Mouse (Mus musculus) retina, adult 2 months (tissue): ENCODE measurements around the gene Rtp4.

Experiments
- DNase-seq: peaks from one replicate; pipeline ENCODE4 v3.0.0-alpha.2; 2012; ENCODE audit warnings: low read depth, low spot score

The Rtp4 gene

DNA sequence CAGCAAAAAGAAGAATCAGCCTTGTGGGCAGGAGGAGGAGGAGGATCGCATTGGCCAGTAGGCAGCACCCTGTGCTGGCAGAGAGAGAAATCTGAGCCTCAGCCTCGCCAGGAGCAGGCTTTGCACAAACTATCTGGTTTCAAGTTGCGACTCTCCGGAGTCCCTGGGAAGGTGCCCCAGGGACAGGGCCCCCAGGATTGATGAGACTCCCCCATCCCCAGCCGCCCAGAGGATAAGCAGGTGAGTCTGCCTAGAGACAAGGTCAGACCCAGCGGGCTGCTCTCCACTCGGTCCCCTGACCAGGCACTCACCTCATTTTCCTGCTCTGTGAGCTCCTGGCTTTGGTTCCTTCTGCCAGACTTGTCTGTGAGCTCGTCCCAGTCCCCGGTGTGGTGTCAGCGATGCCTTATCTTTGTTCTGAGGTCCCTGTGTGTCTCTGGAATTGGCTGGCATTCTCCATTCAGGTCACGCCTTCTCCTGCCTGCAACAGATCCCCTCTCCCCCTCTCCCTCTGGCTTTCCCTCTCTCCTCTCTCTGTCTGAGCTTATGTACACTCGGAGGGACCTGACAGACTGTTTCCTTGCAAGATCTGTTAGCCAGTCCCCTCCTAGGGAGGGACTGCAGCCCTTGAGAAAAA lies at the start of gene Rtp4, which contains the start of gene Masp1:
Rtp4 (plus strand) TSS at position 57 of the 637 bp plus-strand sequence.
Masp1 (minus strand) TSS at position 581 of the 637 bp plus-strand sequence.
- DNase-seq, result no peak

DNA sequence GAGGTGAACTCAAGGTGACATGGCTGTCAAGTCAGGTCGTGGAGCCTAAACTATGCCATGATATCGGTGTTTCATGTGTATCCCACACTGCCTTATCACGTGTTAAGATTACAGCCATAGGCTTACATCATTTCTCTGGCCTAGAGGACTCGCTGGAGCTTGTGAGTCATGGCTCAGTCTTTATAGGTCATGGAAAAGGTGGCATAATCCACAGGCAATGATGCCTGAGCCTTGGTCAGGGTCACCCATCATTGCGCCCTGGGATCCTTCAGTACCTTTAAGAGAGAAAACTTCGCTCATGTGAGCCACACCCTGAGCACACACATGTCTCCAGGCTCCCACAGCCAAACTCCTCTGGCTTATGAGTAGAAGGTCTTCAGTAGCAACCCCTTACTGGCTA lies 48.5 kb upstream of the Rtp4 start:
- no peak for DNase-seq

- no peak for DNase-seq
Observed at GRCm38 (mm10) chr16:23472046-23472445, 48.0 kb upstream of the Rtp4 start.

DNA sequence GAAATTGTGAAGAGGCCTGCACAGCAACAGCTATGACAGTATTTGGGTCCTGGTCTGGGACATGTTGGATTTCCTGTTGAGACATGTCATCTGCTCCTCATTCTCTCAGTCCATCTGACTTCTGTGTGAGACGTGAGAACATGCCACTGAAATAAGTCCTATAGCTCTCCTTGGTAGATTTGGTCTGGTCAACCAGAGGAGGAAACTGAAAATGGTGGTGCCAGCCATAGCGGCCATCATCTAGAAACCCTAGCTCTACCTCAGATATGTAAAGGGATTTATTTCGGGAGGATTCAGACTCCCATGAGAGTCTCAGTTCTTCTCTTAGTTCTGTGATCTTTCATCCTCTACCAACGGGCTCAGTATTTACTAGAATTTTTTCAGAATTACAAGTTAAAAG lies 44.4 kb upstream of the Rtp4 start:
- no peak for DNase-seq

DNA sequence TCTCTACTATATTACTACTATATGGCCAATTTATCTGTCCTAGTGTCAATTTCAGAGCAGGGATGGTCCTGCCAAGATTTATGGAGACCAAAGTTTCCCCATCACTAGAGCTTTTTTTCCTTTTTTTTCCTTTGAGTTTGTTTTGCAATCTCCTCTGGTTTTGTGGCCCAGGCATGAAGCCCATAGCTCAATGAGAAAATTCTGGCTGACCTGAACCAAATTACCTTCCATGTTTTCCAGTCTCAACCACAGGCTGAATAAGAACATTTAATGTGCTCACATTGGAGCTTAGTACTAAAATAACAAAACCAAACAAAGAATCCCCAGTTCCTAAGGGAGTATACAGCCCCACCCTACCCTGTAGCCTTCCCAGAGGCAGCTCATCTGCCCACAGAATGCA lies 43.5 kb upstream of the Rtp4 start:
- no peak for DNase-seq

- DNase-seq, result no peak
Observed at GRCm38 (mm10) chr16:23479872-23480603, 40.1 kb upstream of the Rtp4 start.

- no peak for DNase-seq
Observed at GRCm38 (mm10) chr16:23482218-23482617, 37.9 kb upstream of the Rtp4 start.

GRCm38 (mm10) chr16:23482846-23483245 lies 37.2 kb upstream of the Rtp4 start:
- no peak for DNase-seq

- DNase-seq, result no peak
Observed at GRCm38 (mm10) chr16:23483292-23483691, 36.8 kb upstream of the Rtp4 start.

GRCm38 (mm10) chr16:23492783-23493182 lies 27.3 kb upstream of the Rtp4 start:
- no peak for DNase-seq

GRCm38 (mm10) chr16:23496245-23496924 lies 23.7 kb upstream of the Rtp4 start:
- no peak for DNase-seq

DNA sequence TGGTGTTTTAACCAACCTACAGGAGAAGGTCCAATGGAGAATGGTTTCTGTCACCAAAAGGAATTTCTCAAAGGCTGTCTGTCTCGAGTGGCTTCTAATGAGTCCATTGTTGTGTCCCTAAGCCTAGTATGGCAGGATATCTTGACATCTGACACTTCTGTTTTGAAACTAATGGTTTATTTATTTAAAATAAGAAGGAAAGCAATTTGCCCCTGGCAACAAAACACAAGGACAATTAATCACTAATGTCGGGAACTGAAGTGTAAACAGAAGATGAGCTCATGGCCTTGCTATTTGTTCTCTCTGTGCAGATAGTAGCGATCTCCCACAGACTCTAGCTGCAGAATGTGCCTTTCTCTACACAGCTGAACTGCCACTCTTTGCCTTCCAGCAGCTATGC lies 22.7 kb upstream of the Rtp4 start:
- DNase-seq, result no peak

DNA sequence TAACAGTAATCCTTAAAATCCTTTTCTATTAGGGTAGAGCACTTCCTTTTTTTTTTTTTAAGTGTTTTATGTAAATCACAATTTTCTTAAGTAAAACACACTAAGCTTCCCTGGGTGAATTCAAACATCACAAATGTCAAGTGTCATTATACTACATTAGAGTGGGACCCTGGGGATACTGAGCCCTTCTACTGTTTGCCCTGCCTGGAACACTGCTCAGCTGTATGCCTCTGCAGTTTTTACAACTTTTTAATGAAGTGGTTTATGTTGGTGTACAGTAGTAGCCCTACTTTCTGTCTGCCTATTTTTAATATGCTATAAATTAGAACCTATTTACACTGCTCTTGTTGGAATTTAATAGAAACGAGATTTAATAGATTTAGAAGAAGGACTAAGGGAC lies 22.2 kb upstream of the Rtp4 start:
- DNase-seq, result no peak

DNA sequence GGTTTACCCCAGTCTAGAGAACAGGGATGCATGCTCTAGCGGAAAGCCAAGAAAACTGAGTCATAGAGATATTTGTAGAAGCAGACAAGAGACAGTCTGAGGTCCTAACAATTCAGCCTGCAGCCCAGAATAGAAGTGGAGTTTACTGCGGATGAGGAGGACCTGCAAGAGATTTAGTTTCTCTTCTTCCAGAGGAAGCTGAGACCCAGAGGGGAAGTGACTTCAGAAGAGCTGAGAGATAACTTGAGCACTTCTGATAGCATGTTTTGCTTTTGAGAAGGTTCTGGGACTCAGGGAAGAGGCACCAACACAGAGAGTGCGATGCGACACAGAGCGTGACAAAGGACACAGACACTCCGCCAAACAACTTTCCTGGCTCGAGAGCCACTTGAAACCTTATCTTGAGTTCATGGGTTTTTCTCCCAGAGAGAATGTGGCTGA lies 21.4 kb upstream of the Rtp4 start:
- no peak for DNase-seq

DNA sequence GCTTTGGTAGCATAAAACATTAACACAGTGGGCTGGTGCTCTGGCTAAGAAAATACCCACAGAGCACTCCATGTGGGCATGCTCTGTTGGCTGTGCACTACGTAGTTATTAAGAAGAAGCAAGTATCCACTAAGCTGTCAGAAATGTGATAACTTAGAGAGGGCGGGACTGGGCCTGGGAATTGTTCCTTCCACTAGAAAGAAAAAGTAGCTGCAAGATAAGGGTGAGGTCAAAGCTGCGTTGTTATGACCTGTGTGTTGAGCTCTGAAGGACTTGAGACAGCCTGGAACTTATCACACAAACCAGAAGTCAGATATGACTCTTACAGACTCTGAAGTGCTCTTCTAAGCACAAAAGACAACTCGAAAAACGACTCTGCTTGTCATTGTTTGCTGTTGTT lies 19.5 kb upstream of the Rtp4 start:
- DNase-seq, result no peak

GRCm38 (mm10) chr16:23501288-23501687 lies 18.8 kb upstream of the Rtp4 start:
- no peak for DNase-seq

- no peak for DNase-seq
Observed at GRCm38 (mm10) chr16:23502478-23502877, 17.6 kb upstream of the Rtp4 start.

DNA sequence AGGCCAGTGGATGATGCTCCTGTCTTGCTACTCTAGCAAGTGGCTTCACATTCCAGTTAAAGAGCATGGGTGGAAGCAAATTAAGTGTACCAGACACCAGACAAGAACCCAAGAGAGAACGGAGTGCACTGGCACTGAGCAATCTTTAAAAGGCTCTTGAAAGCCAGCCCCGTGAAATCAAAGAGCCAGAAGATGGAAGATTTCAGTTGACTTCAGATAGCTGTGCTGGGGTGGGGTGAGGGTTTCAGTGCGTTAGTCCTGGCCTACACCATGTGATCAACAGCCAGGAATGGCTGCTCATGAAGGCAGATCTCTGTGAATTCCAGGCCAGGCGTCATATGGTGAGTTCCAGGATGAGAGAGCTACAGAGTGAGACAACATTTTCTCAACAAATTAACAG lies 16.7 kb upstream of the Rtp4 start:
- no peak for DNase-seq

- no peak for DNase-seq
Observed at GRCm38 (mm10) chr16:23504320-23504744, 15.8 kb upstream of the Rtp4 start.

GRCm38 (mm10) chr16:23505904-23506687 lies 14.0 kb upstream of the Rtp4 start:
- no peak for DNase-seq

- no peak for DNase-seq
Observed at GRCm38 (mm10) chr16:23511166-23511935, 8.7 kb upstream of the Rtp4 start.
